Mouse (Mus musculus): ENCODE results near the gene Gm13090. TPM values are rescaled to one million over a fixed set of nuclear protein-coding genes. Genes with fewer than 3 reads are reported as not detected.

The Gm13090 gene
- total RNA-seq, 2 experiments from 2014 or later: not detected

- DNase-seq: peak; percentile 88
Measured at GRCm38 (mm10) chr4:151139053-151139840, 49.9 kb downstream of the Gm13090 start.

DNA sequence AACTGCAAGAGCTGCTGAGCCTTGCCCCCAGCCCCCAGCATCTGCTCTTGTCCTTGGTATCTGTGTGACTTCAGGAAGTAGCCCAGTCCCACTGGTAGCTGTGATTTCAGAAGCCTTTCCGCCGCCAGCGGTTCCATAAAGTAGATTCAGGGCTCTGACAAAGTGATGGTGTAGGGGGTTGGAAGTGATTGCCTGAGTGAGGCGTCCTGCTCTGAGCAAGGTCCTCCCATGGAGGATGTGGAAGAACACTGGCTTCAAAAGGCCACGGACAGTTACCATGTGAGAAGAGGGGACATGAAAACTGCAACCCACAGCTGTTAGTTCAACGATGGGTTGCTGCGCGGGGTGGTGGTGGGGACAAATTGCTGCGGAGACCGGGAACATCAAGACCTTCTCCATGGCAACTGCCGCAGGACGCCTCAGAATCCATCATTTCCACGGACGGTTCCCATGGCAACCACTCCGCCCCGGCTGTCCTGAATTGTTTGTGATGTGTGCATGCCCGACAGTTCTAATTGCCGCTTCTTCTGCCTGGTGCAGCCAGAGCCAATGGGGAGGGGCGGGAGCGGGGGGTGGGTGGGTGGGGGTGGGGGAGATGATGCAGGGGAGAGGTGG is 51.1 kb downstream of the Gm13090 start:
- DNase-seq: no peak

Other genes with a start within 250 kb of the Gm13090 start
- gene Errfi1, start 235.7 kb upstream of the Gm13090 start, total RNA-seq (2021): 10 to 100 TPM; 18.6 to 20.4 TPM
- 100 to 1,000 TPM; 187 to 190 TPM for gene Park7, start 175.1 kb upstream of the Gm13090 start, total RNA-seq (2021)
- under 1 TPM in 1 of 2 experiments, not detected in 1; 0.25 TPM for gene Tnfrsf9, start 175.0 kb upstream of the Gm13090 start, total RNA-seq (2021)
- not detected for gene Uts2, start 92.5 kb upstream of the Gm13090 start, total RNA-seq (2021)
- 10 to 100 TPM; 12.0 to 12.9 TPM for gene Per3, start 44.9 kb upstream of the Gm13090 start, total RNA-seq (2021)
- 10 to 100 TPM; 83.2 to 86.2 TPM for gene Vamp3, start 31.6 kb upstream of the Gm13090 start, total RNA-seq (2021)